Mouse (Mus musculus): Measurements from ENCODE around the gene Serpinh1. TPM values are rescaled to one million over a fixed set of nuclear protein-coding genes. Genes with fewer than 3 reads are reported as not detected.

The Serpinh1 gene
- polyA plus RNA-seq, 1 experiment from 2014 or later, result 1,787 TPM

DNA sequence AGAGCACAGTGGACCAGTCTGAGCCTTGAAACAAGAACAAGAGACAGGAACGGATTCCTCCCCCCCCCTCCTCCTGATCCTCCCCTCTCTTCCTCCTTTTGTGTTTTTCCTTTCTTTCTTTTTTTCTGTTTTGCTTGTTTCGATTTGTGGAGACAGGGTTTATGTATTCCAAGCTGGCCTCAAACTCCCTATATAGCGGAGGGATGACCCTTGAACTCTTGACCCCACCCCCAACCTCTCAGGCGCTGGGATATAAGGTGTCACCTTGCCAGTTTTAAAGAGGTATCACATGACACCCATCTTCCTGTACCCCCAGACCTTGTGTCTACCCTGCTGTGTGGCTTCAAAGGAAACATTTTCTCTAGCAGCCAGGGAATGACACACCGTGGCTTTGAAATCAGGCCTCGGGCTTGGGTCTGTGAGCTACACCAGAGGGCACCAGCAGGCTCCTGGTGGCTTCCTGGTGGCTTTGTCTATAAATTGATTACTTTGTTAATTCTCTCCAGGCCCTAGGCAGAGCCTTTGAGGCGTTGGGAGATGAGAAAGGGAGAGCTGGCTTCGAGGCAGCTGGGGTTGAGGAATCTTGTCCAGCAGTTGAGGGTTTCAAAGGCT, 7.9 kb upstream of the Serpinh1 start:
- 33% methylated on average over 8 of the region's 8 CpGs for WGBS
- Histone ChIP-seq H3K9me3 (no peaks in the 10 kb centered on the region), H3K27ac (peak overlapping the region; percentile 90), H3K36me3 (no peaks in the 10 kb centered on the region), H3K27me3 (ENCODE audit: insufficient read depth, poor library complexity, severe bottlenecking) (no peaks in the 10 kb centered on the region), H3K4me3 (0 out of 2 replicates have a peak overlapping the region, but pooled peaks have one; percentile 35), H3K4me1 (peaks cover 43% of the 10 kb centered on the region)
- DNase-seq (ENCODE audit: low spot score), result no peak

DNA sequence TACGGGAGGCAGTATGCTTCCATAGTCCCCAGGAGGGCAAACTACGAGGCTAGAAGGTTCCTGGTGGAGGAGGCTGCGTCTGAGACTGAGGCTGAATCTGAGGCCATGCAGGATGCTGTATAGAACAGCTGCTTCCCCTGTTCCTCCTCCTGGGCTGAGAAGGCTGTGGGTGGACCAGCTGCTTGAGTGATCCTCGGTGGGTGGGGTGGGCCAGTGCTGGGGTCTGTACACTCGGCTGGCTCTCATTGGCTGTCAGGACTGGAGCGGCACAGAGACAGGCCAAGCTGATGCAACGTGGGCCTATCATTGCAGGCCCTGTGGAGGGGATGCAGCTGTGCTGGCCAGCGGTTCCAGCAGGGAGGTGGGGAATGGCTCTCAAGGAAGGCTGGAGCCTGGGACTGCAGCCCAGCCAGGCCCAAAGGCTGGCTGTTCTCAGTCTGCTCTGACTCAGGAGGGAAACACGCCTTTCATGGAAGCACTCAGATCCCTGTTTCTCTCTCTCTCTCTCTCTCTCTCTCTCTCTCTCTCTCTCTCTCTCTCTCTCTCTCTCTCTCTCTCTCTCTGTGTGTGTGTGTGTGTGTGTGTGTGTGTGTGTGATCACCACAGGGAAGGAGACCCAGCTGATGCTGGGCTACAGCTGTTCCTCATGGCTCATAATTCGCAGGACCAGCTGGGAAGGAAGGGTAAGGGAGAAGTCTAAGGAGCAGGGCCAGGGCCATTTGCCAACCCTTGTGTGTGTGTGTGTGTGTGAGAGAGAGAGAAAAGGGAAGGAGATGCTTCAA, 7.2 kb upstream of the Serpinh1 start:
- Histone ChIP-seq H3K36me3 (no peaks in the 10 kb centered on the region), H3K9me3 (no peaks in the 10 kb centered on the region), H3K27me3 (ENCODE audit: insufficient read depth, poor library complexity, severe bottlenecking) (no peaks in the 10 kb centered on the region), H3K4me3 (peak overlapping the region; percentile 35), H3K4me1 (peaks cover 50% of the 10 kb centered on the region), H3K27ac (peak overlapping the region; percentile 90)
- peak; percentile 97 for DNase-seq (ENCODE audit: low spot score)
- WGBS, result 13% methylated on average over 10 of the region's 10 CpGs

DNA sequence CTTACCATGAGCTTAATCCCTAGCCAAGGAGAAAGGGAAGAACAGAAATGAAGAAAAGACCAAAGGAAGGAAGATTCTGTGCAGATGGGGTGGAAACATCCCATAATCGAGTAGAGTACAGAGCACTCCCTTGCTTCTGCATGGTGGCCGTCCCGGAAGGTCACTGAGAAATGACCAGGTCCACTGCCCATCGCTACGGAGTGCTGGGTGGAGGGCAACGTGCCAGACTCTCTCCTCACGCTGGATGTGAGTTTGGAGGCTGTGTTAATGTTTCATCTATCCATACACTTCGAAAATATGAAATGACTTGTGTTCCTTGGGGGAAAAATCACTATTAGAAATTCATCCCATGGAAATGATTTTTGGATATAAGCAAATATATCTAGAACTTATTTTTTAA, 5.3 kb upstream of the Serpinh1 start:
- Histone ChIP-seq H3K4me3 (no peak overlapping the region), H3K36me3 (no peaks in the 10 kb centered on the region), H3K4me1 (peaks cover 64% of the 10 kb centered on the region), H3K27me3 (ENCODE audit: insufficient read depth, poor library complexity, severe bottlenecking) (no peaks in the 10 kb centered on the region), H3K27ac (no peak overlapping the region), H3K9me3 (no peaks in the 10 kb centered on the region)
- WGBS, result 87% methylated on average over 8 of the region's 8 CpGs
- no peak for DNase-seq (ENCODE audit: low spot score)

DNA sequence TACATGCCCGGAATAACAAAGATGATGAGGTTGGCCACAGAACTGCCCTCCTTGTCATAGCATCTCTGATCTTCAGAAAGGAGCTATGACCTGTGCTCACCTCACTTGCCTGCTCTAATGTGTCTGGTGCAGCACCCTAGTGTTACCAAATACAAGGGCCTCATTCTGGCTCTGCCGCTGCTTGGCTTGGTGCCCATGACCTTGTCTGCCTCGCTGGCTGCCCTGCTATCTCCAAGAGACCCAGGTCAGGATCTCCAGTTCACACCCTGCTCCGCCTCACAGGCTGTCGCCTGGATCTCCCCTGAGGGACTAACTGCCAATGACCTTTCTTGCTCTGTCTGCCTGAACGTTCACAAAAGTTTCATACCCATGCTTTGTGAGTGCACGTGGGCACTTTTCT, 4.2 kb upstream of the Serpinh1 start:
- 36% methylated on average over 7 of the region's 7 CpGs for WGBS
- no peak for DNase-seq (ENCODE audit: low spot score)
- Histone ChIP-seq H3K27me3 (ENCODE audit: insufficient read depth, poor library complexity, severe bottlenecking) (no peaks in the 10 kb centered on the region), H3K4me3 (peak overlapping the region; percentile 46), H3K9me3 (no peaks in the 10 kb centered on the region), H3K27ac (peak overlapping the region; percentile 95), H3K36me3 (no peaks in the 10 kb centered on the region), H3K4me1 (peaks cover 69% of the 10 kb centered on the region)

DNA sequence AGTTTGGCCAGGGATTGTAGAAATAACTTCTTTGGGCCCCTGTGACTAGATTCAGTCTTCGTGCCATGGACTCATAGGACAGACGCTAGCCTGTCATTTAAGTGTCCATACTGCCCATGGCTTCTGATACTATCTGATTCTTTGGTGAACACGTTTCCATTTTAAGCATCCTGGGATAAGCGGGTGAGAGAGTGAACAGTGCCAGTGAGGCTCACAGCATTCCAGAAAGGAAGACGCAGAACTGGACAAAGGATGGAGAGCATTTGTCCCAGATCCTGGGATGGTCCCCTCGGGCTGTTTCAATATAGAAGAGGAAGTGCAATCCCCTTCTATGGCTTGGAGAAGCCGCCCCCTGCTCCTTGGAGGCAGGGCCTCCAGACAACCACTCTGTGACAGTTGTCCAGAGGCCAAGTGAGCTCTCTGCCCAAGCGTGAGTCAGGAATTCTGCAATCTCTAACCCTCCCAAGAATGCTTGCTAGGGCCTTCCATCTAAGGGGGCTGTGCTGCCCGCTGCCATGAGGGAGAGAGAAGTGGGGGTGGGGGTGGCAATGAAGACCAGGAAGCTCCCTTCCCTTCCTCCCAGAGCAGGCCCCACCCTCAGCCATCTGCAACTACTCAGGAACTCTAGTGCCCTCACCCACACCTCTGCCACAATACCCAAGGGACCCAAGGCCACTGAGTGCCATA, 3.3 kb upstream of the Serpinh1 start:
- Histone ChIP-seq H3K9me3 (no peaks in the 10 kb centered on the region), H3K4me3 (peak overlapping the region; percentile 46), H3K27ac (peak overlapping the region; percentile 95), H3K36me3 (no peaks in the 10 kb centered on the region), H3K4me1 (peaks cover 69% of the 10 kb centered on the region), H3K27me3 (ENCODE audit: insufficient read depth, poor library complexity, severe bottlenecking) (no peaks in the 10 kb centered on the region)
- WGBS, result 15% methylated on average over 9 of the region's 9 CpGs
- peak; percentile 88 for DNase-seq (ENCODE audit: low spot score)

DNA sequence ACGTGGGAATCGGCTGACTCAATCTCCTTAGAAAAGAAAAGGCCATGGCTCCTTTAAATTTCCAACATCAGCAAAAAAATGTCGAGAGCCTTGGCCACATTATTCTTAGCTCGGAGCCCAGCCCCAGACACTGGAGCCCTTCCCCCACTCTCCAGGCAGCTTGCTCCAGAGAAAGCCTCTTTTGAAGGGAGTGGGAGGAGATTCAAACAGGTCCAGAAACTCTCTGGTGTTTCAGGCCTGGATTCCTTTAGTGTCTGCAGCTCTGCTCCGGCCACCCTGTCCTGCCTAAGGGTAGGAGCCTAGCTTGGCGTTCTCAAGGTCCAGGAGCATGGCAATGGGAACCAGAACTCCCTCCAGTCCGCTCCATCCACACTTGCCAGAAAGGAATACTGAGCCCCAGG, 2.7 kb upstream of the Serpinh1 start:
- WGBS, result 9% methylated on average over 7 of the region's 7 CpGs
- Histone ChIP-seq H3K4me1 (peaks cover 68% of the 10 kb centered on the region), H3K36me3 (peaks cover 6% of the 10 kb centered on the region), H3K27me3 (ENCODE audit: insufficient read depth, poor library complexity, severe bottlenecking) (no peaks in the 10 kb centered on the region), H3K27ac (peak overlapping the region; percentile 95), H3K4me3 (peak overlapping the region; percentile 46), H3K9me3 (no peaks in the 10 kb centered on the region)
- DNase-seq (ENCODE audit: low spot score), result peak; percentile 93

DNA sequence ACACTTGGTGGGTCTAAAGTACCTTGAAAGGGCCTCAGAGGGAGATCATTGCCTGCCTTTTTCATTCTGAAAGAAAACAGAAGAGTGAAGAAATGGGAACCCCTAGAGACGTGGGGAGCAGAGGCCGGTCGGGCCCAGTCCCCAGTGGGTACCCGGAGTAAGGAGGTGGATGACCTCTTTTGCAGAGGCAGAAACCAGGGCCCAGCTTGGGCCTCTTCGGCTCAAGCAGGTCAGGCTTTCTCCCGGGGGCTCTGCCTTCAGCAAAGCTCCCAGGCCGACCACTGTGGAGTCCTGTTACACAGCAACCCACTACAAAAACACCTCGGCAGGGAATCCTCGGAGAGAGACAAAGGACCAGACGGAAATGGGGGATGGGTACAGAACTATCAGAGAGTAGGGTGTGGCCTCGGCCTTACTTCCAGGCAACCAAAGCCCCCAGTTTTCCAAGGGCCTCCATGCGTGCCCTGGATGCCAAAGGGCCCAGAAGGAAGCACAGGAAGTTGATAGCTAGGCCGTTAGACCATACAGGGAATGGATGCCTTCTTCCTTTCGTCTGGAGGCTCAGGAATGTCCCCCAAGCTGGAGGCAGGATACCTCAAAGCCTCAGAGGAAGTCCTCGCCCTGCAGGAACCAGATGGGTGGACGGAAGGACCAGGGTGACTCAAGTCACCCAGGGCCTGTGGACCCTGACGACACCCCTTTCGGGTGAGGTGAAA, 1.1 kb downstream of the Serpinh1 start:
- Histone ChIP-seq H3K9me3 (no peaks in the 10 kb centered on the region), H3K27me3 (ENCODE audit: insufficient read depth, poor library complexity, severe bottlenecking) (no peaks in the 10 kb centered on the region), H3K27ac (peak overlapping the region; percentile 95), H3K4me1 (peaks cover 72% of the 10 kb centered on the region), H3K36me3 (peaks cover 42% of the 10 kb centered on the region), H3K4me3 (peak overlapping the region; percentile 73)
- DNase-seq (ENCODE audit: low spot score), result peak; percentile 83
- under 1% methylated on average over 18 of the region's 18 CpGs for WGBS

DNA sequence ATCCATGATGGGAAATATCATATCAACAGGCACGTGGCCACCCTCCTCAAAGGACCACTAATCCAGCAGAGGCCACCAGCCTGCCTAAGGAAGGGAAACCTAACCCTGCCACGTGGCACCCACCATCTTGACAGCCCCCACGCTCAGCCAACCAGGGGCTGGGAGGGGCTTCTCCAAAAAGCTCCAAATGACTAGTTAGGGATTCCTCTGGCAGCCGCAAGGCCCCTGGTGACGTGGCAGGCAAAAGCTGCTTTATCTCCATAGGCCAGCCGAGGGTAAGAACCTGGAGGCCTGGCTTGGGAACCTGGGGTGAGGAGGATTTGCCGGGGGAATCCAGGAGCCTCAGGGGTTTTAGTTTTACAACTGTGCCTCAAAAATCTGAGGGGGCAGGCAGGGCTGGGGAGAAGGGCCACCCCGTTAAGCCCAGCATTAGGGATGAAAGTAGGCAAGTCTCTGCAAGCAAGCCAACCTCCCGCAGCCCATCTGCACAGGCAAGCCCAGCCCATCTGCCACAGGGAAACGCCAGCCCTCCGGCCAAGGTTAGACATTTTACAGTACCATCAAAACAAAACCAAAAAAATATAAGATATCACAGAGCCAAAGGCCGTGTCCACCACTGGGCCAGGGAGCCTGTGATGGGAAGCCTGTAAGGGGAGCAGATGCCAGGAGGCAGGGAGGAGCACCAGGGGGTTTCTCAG, 1.8 kb downstream of the Serpinh1 start:
- Histone ChIP-seq H3K27me3 (ENCODE audit: insufficient read depth, poor library complexity, severe bottlenecking) (no peaks in the 10 kb centered on the region), H3K36me3 (peaks cover 49% of the 10 kb centered on the region), H3K4me3 (peak overlapping the region; percentile 73), H3K4me1 (peaks cover 71% of the 10 kb centered on the region), H3K27ac (peak overlapping the region; percentile 95), H3K9me3 (no peaks in the 10 kb centered on the region)
- 2% methylated on average over 12 of the region's 12 CpGs for WGBS
- peak; percentile 85 for DNase-seq (ENCODE audit: low spot score)

DNA sequence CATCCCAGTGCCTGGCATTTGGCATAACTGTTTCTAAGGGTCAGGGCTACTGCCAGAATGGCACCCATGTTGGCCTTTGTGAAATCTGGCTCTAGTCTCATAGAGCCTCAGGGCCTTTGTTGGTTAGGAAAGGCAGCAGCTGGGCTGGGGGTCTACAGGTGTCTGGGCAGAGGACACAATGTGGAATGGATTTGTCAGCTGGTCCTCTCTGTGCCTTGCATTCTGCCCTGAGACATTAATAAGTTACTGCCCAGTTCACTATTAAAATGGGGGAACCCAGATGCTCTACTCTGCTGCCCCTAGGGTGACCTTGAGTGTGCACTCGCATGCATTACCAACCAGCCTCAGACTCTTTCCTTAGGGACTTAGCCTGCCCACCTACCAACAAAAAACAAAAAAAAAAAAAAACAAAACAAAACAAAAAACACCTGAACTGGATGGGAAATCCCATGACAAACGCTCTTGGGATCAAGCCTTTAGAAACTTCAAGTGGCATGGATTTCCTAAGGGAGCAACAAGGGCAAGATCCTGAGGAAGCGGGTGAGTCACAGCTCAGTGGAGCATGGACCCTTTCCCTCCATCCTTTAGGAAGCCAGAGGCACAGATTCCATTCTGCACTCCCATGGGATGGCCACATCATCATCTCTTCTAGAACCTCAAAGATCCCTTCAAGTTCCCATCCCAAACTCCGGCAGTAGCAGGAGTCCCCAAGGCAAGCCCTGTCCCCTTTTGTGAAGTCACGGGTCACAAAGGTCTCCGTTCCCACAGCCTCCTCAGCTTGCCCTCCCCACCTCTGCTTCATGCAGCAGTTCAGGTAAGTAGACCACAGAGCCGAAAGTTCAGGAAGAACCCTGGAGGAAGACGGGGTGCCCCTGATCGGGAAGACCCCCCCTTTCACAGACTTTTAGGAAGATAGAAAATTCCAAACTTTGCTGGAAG, 3.0 kb downstream of the Serpinh1 start:
- H3K4me3 ChIP-seq, result peak overlapping the region; percentile 73
- DNase-seq (ENCODE audit: low spot score), result no peak
- H3K27me3 ChIP-seq (ENCODE audit: insufficient read depth, poor library complexity, severe bottlenecking), result no peaks in the 10 kb centered on the region
- no peaks in the 10 kb centered on the region for H3K9me3 ChIP-seq
- peaks cover 61% of the 10 kb centered on the region for H3K36me3 ChIP-seq
- WGBS, result 67% methylated on average over 9 of the region's 9 CpGs
- peak overlapping the region; percentile 95 for H3K27ac ChIP-seq
- H3K4me1 ChIP-seq, result peaks cover 65% of the 10 kb centered on the region

DNA sequence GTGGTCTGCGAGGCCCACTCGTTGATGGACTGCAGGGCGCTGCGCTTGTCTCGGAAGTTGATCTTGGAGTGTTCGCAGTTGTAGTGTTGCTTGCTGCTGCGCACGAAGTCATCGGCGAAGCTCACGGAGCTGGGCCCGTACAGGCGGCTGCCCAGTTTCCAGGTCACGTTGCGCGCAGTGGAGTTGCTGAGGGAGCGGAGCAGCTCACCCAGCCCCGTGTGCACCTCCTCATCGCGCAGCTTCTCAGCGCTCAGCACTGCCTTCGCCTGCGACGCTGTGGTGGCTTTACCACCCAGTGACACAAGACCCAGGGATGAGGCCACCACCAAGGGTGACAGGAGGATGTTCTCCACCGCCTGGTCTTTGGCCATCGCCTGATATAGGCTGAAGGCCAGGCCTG, 4.2 kb downstream of the Serpinh1 start:
- no peaks in the 10 kb centered on the region for H3K9me3 ChIP-seq
- peak overlapping the region; percentile 13; the same call in 1 of the 2 replicates for H3K4me3 ChIP-seq
- peaks cover 72% of the 10 kb centered on the region for H3K36me3 ChIP-seq
- 0 out of 2 replicates have a peak overlapping the region, but pooled peaks have one; percentile 19 for H3K27ac ChIP-seq
- peaks cover 53% of the 10 kb centered on the region for H3K4me1 ChIP-seq
- DNase-seq (ENCODE audit: low spot score), result no peak
- H3K27me3 ChIP-seq (ENCODE audit: insufficient read depth, poor library complexity, severe bottlenecking), result no peaks in the 10 kb centered on the region
- 90% methylated on average over 26 of the region's 26 CpGs for WGBS

DNA sequence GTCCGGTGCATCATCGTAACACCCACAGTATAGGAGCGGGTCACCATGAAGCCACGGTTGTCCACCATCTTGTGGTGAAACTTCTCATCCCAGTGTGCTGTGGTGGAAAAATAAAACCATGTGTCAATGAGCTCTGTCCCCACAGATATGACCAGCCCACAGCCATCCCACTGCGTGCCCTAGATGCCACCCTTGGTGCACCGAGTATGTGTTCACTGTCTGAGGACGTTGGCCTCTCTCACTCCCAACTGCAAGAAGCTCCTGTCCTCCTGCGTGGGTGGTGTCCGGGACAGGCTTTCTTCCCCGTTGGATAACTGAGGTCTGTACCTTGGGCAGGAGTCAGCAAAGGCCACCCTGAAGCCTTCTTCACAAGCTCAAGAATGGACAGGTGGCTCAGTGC, 5.8 kb downstream of the Serpinh1 start:
- 89% methylated on average over 10 of the region's 10 CpGs for WGBS
- Histone ChIP-seq H3K36me3 (peaks cover 88% of the 10 kb centered on the region), H3K4me1 (peaks cover 42% of the 10 kb centered on the region), H3K27me3 (ENCODE audit: insufficient read depth, poor library complexity, severe bottlenecking) (no peaks in the 10 kb centered on the region), H3K27ac (no peak overlapping the region), H3K4me3 (no peak overlapping the region), H3K9me3 (no peaks in the 10 kb centered on the region)
- no peak for DNase-seq (ENCODE audit: low spot score)
